Mouse (Mus musculus): ENCODE data around the gene Gabbr1.

DNA sequence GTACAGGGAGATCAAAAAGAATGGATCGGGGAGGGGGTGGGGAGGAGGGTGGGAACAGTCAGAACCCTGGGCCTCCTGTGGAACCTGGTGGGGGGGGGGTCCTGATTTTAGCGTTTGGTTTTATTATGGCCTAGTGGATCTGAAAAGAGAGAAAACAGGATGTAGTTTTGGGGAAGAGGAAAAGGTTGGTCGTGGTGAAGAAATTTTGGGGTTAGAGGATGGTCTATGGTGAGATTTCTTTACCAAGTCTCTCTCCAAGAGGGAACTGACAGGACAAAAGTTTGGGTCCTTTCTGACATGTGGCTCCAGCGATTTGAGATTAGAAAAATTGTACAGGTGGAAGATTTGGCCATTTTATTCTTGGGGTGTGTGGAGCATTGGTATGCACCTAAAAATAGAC is 6.0 kb downstream of the Gabbr1 start:
- TF ChIP-seq POLR2A (IDR thresholded peaks at IDR 0.05; ENCODE audit: control insufficient read depth, extremely low read depth, insufficient read depth, low read length, poor library complexity) (no peak), CTCF (IDR thresholded peaks at IDR 0.05; ENCODE audit: borderline replicate concordance, control insufficient read depth, extremely low read depth, insufficient read depth, low read length, poor library complexity) (no peak)

Measured in thymus, adult 2 months (tissue).